Mouse (Mus musculus) lung, postnatal 0 days (tissue): ENCODE measurements around the gene Ap4b1.

Experiments used
- CTCF ChIP-seq: IDR thresholded peaks from 2 replicates; pipeline ENCODE4 v1.5.1; 2016; ENCODE audit warnings: antibody characterized with exemption, mild to moderate bottlenecking
- EP300 ChIP-seq: IDR thresholded peaks from 2 replicates; pipeline ENCODE4 v1.6.1; 2016; ENCODE audit warnings: antibody characterized with exemption, mild to moderate bottlenecking, control low read depth

GRCm38 (mm10) chr3:103834001-103834400, 24.7 kb downstream of the Ap4b1 start:
- TF ChIP-seq CTCF, result no peak
- no peak for TF ChIP-seq EP300
